In genomic region chr7:19165656-19166423, GRCm38 (mm10) we compare ENCODE assay signal across 8 mouse cellular contexts. TPM values are rescaled to one million over a fixed set of nuclear protein-coding genes. Genes with fewer than 3 reads are reported as not detected.
DNase-seq lines count a peak whose midpoint lies in the region; ATAC-seq lines count a peak whose summit lies in the region.

Gene Gipr (minus strand): TSS chr7:19166127.

- H3K9me3 ChIP-seq in forebrain, embryonic 11.5 days (ENCODE audit: control insufficient read depth, low read length): no peaks in the 10 kb centered on the region; the same call in 1 of the 2 replicates
- H3K9me3 ChIP-seq in hindbrain, embryonic 15.5 days: no peaks in the 10 kb centered on the region
- no peaks in the 10 kb centered on the region for H3K9me3 ChIP-seq in midbrain, embryonic 14.5 days (ENCODE audit: control insufficient read depth, low read length)

- peak; percentile 38 for DNase-seq in kidney, postnatal 10 days
- no peak for DNase-seq in kidney, adult 18-20 months
- no peak for DNase-seq in forebrain, embryonic 11.5 days (ENCODE audit: low spot score)
- DNase-seq in midbrain, embryonic 14.5 days: peak; percentile 64
- no peak for DNase-seq in frontal cortex, postnatal 10 days (ENCODE audit: low spot score in 2 of 2)
- no peak for DNase-seq in urinary bladder, adult 18-20 months (ENCODE audit: low spot score in 2 of 2)
- no peak for DNase-seq in gastrocnemius, postnatal 4 days (ENCODE audit: low spot score in 2 of 2)

- H3K27me3 ChIP-seq in forebrain, embryonic 11.5 days (ENCODE audit: control insufficient read depth, insufficient read depth, low read length): peaks cover 9% of the 10 kb centered on the region; the same call in 1 of the 2 replicates
- H3K27me3 ChIP-seq in hindbrain, embryonic 15.5 days: peaks cover 29% of the 10 kb centered on the region
- peaks cover 5% of the 10 kb centered on the region; the same call in 1 of the 2 replicates for H3K27me3 ChIP-seq in midbrain, embryonic 14.5 days (ENCODE audit: control insufficient read depth, insufficient read depth, low read length)

- ATAC-seq in forebrain, embryonic 11.5 days (replicated peaks; ENCODE audit: low FRiP score): peak; percentile 45; the same call in 1 of the 2 replicates
- ATAC-seq in hindbrain, embryonic 15.5 days (ENCODE audit: low FRiP score, low read depth): no peak
- ATAC-seq in midbrain, embryonic 14.5 days (ENCODE audit: low FRiP score, low TSS enrichment): 0 out of 2 replicates have a peak, but pooled peaks have one; percentile 29

- H3K4me1 ChIP-seq in forebrain, embryonic 11.5 days (replicated peaks; ENCODE audit: control insufficient read depth, insufficient read depth, low read length): no peaks in the 10 kb centered on the region; the same call in 1 of the 2 replicates
- H3K4me1 ChIP-seq in hindbrain, embryonic 15.5 days (replicated peaks): peaks cover 16% of the 10 kb centered on the region
- H3K4me1 ChIP-seq in midbrain, embryonic 14.5 days (ENCODE audit: control insufficient read depth, insufficient read depth, low read length): peaks cover 13% of the 10 kb centered on the region

- no peaks in the 10 kb centered on the region for H3K36me3 ChIP-seq in forebrain, embryonic 11.5 days (ENCODE audit: control insufficient read depth, insufficient read depth, low read length)
- no peaks in the 10 kb centered on the region for H3K36me3 ChIP-seq in hindbrain, embryonic 15.5 days
- H3K36me3 ChIP-seq in midbrain, embryonic 14.5 days (ENCODE audit: control insufficient read depth, insufficient read depth, low read length): no peaks in the 10 kb centered on the region

- no peak within 1 kb of the TSS for H3K27ac ChIP-seq in forebrain, embryonic 11.5 days (ENCODE audit: low read depth, low read length)
- H3K27ac ChIP-seq in hindbrain, embryonic 15.5 days (replicated peaks): no peak within 1 kb of the TSS
- no peak within 1 kb of the TSS for H3K27ac ChIP-seq in midbrain, embryonic 14.5 days (replicated peaks; ENCODE audit: low read depth, low read length)

- 0 out of 2 replicates have a peak within 1 kb of the TSS, but pooled peaks have one; percentile 1 for H3K4me2 ChIP-seq in forebrain, embryonic 11.5 days (ENCODE audit: low read depth, low read length, severe bottlenecking)
- H3K4me2 ChIP-seq in hindbrain, embryonic 15.5 days: peak within 1 kb of the TSS; percentile 40
- peak within 1 kb of the TSS; percentile 29 for H3K4me2 ChIP-seq in midbrain, embryonic 14.5 days (ENCODE audit: low read length)

- WGBS in forebrain, embryonic 11.5 days: 11% methylated on average over 14 of the region's 14 CpGs
- WGBS in hindbrain, embryonic 15.5 days: 12% methylated on average over 14 of the region's 14 CpGs
- WGBS in midbrain, embryonic 14.5 days: 13% methylated on average over 14 of the region's 14 CpGs

- H3K9ac ChIP-seq in forebrain, embryonic 11.5 days (ENCODE audit: low read length): no peak within 1 kb of the TSS
- H3K9ac ChIP-seq in hindbrain, embryonic 15.5 days: no peak within 1 kb of the TSS
- peak within 1 kb of the TSS; percentile 36; the same call in 1 of the 2 replicates for H3K9ac ChIP-seq in midbrain, embryonic 14.5 days (replicated peaks; ENCODE audit: low read length)

- H3K4me3 ChIP-seq in forebrain, embryonic 11.5 days (ENCODE audit: low read depth, low read length): no peak within 1 kb of the TSS
- H3K4me3 ChIP-seq in hindbrain, embryonic 15.5 days: no peak within 1 kb of the TSS
- H3K4me3 ChIP-seq in midbrain, embryonic 14.5 days (replicated peaks; ENCODE audit: low read depth, low read length): 0 out of 2 replicates have a peak within 1 kb of the TSS, but pooled peaks have one; percentile 1

RNA-seq across cellular contexts. Expression of gene Gipr, which starts in this region (rescaled TPM):
- polyA plus RNA-seq in forebrain, embryonic 11.5 days (2014; fragmentation: Nextera tagmentation; extraction: Ambion mirVana): 0.56 and 0.75 TPM in 2 replicates
- 2.1 TPM in 2 replicates for polyA plus RNA-seq in hindbrain, embryonic 15.5 days (2015; fragmentation: Nextera tagmentation; extraction: Ambion mirVana)
- polyA plus RNA-seq in midbrain, embryonic 14.5 days (2014; fragmentation: Nextera tagmentation; extraction: Ambion mirVana): 2.6 and 3.1 TPM in 2 replicates
- under 1 TPM; 0.13 to 0.15 TPM for total RNA-seq in gastrocnemius, postnatal 4 days (2021)

Comparison
In these comparisons a context has a peak if more than half of its experiments do, and no peak if none do; other contexts are left out.
1. DNase-seq: peak in kidney, postnatal 10 days (single experiment) and midbrain, embryonic 14.5 days (single experiment); none in kidney, adult 18-20 months (single experiment), forebrain, embryonic 11.5 days (single experiment), frontal cortex, postnatal 10 days (0 of 2), urinary bladder, adult 18-20 months (0 of 2) and gastrocnemius, postnatal 4 days (0 of 2).
2. Peak in ATAC-seq and H3K4me2 ChIP-seq in forebrain, embryonic 11.5 days; RNA of the gene not detected or under 1 TPM.
3. Peak in every context shown above with its lines, with median percentiles within 50 percentile points of each other: H3K4me2 ChIP-seq.